Mouse (Mus musculus): ENCODE data around the gene Tfcp2. TPM values are rescaled to one million over a fixed set of nuclear protein-coding genes. Genes with fewer than 3 reads are reported as not detected.

Tfcp2 gene
- polyA plus RNA-seq (2014; fragmentation: Nextera tagmentation; extraction: Ambion mirVana): 28.4 and 29.8 TPM in 2 replicates

DNA sequence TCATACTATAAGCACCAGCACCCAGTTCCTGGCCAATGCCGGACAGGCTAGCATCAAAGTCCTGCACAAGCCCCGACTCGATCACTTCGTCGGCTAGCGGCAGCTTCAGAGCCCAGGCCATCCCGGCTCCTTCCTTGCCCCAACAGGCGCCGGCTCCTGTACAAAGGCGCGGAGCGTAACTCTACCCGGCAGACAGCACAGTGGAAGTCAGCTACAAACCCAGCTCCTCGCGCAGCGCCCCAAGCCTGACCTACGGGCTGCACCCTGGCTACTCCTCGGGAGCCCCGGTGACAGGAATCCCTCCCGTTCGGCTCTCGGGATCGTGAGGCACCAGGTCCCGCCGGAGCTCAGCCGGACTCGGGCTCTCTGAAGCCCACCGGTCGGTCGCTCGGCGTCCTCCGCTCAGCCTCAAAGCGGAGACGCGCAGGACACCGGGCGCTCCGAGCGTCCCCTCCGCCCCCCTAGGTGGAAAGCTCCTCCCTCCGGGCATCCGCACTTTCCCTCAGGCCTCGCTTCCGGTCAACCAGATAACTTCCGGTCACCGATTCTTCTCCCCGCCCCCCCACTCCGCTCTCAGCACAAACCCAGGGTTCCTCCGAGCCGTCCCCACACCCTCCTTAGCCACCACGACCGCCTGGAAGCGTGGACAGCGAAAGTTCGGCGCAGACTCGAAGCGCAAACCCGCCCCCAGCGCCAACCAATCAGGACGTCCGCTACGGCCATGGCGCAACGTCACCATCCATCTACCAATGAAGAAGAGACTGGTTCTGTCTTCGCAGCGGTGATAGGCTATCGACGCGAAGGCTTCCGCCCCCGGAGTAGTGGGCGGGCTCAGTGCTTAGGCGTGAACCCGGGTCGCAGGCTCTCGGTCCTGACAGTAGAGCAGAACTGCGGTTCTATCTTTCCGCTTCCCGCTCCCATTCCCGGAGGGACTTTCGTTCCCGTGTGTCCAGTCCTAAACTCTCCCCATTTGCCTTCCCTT lies at the start of gene Tfcp2:
Gene Tfcp2, minus strand, starts transcription at position 683 of the 982 bp plus-strand sequence.
- peak within 1 kb of the TSS; percentile 96 for H3K27ac ChIP-seq (ENCODE audit: low read depth, low read length)

DNA sequence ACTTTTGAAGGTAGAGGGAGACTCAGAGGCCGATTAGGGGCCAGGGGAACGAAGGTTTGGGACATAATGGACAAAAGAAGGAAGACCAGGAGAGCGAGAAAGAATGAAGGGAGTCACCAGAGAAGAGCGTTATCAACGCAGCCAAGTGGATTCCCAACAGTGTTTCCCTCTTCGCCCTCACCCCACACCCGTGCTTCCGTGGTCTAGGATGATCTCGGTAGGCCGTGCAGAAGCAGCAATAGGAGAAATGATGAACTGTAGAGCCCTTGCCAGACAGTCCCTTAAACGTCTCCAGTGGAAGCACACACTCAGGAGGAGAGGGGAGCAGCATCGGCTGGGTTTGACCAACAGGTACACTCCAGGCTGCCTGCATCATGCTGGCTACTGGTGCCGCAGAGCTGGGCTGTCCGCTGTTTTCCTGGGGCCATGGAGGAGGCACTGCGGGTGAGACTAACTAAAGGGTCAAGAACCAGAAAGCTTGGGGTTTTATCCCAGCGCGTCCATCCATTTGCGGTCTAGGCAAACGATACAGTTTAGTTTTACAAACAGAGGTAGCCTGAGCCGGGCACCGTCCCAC lies 49.0 kb upstream of the Tfcp2 start:
- H3K9ac ChIP-seq (ENCODE audit: low read depth, low read length): no peak overlapping the region
- peak; percentile 19 for DNase-seq (ENCODE audit: low spot score)
- no peak for ATAC-seq (ENCODE audit: low FRiP score)
- H3K36me3 ChIP-seq (ENCODE audit: control insufficient read depth, insufficient read depth, low read length): no peaks in the 10 kb centered on the region
- no peaks in the 10 kb centered on the region for H3K9me3 ChIP-seq (ENCODE audit: control insufficient read depth, low read length)
- peak overlapping the region; percentile 81; the same call in 1 of the 2 replicates for H3K4me2 ChIP-seq (replicated peaks; ENCODE audit: low read depth, low read length)
- no peak overlapping the region for H3K4me3 ChIP-seq (ENCODE audit: low read depth, low read length)
- H3K27me3 ChIP-seq (ENCODE audit: control insufficient read depth, insufficient read depth, low read length): peaks cover 18% of the 10 kb centered on the region
- H3K4me1 ChIP-seq (replicated peaks; ENCODE audit: control insufficient read depth, insufficient read depth, low read length): peaks cover 7% of the 10 kb centered on the region; the same call in 1 of the 2 replicates
- WGBS: 10% methylated on average over 21 of the region's 21 CpGs
- no peak overlapping the region for H3K27ac ChIP-seq (ENCODE audit: low read depth, low read length)

More for the DNA sequence above, at the start of gene Tfcp2:
- Histone ChIP-seq H3K9me3 (ENCODE audit: control insufficient read depth, low read length) (no peaks in the 10 kb centered on the region), H3K4me2 (replicated peaks; ENCODE audit: low read depth, low read length) (peak within 1 kb of the TSS; percentile 78), H3K9ac (ENCODE audit: low read depth, low read length) (peak within 1 kb of the TSS; percentile 89), H3K27me3 (ENCODE audit: control insufficient read depth, insufficient read depth, low read length) (no peaks in the 10 kb centered on the region), H3K36me3 (ENCODE audit: control insufficient read depth, insufficient read depth, low read length) (0 out of 2 replicates have a peak, but pooled peaks cover 2% of the 10 kb centered on the region), H3K4me3 (ENCODE audit: low read depth, low read length) (peak within 1 kb of the TSS; percentile 90), H3K4me1 (replicated peaks; ENCODE audit: control insufficient read depth, insufficient read depth, low read length) (no peaks in the 10 kb centered on the region)
- under 1% methylated on average over 70 of the region's 84 CpGs for WGBS
- peak; percentile 96 for DNase-seq (ENCODE audit: low spot score)
- ATAC-seq (ENCODE audit: low FRiP score): peak; percentile 99

DNA sequence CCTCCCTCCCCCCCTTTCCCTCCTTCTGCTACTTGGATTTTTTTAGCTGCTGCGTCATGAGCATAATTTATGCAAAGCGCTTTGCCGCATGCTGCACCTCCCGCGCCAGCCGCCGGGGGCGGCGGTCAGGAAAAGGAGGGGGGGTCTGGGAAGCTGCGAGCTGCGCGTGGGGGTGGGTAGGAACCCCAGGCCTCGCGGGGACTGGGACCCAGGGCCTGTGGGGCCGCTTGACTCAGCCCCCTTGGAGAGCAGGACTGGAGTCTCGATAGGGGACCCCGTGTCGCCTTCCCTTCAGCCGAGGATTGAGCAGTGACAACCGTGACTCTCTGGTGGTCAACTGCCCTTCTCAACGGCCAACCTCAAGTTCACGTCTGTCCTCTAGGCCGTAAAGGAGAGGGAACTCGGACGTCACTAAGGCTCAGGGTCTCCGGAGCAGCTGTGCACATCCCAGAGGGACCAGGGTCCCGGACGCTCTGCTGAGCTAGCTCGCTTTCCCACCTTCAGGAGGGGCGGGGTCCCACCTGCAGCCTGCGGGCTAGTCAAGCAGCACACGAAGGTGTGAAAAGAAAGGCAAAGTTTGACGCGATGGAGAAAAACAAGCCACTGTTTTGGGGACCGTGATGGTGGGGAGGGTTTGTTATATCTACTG lies 48.4 kb upstream of the Tfcp2 start:
- Histone ChIP-seq H3K27me3 (ENCODE audit: control insufficient read depth, insufficient read depth, low read length) (peaks cover 18% of the 10 kb centered on the region), H3K36me3 (ENCODE audit: control insufficient read depth, insufficient read depth, low read length) (no peaks in the 10 kb centered on the region), H3K4me3 (ENCODE audit: low read depth, low read length) (peak overlapping the region; percentile 77), H3K9ac (ENCODE audit: low read depth, low read length) (peak overlapping the region; percentile 91), H3K4me1 (replicated peaks; ENCODE audit: control insufficient read depth, insufficient read depth, low read length) (peaks cover 7% of the 10 kb centered on the region; the same call in 1 of the 2 replicates), H3K27ac (ENCODE audit: low read depth, low read length) (peak overlapping the region; percentile 70), H3K4me2 (replicated peaks; ENCODE audit: low read depth, low read length) (peak overlapping the region; percentile 81), H3K9me3 (ENCODE audit: control insufficient read depth, low read length) (no peaks in the 10 kb centered on the region)
- ATAC-seq (ENCODE audit: low FRiP score) (peak; percentile 64), DNase-seq (ENCODE audit: low spot score) (peak; percentile 85)
- 1% methylated on average over 35 of the region's 35 CpGs for WGBS

DNA sequence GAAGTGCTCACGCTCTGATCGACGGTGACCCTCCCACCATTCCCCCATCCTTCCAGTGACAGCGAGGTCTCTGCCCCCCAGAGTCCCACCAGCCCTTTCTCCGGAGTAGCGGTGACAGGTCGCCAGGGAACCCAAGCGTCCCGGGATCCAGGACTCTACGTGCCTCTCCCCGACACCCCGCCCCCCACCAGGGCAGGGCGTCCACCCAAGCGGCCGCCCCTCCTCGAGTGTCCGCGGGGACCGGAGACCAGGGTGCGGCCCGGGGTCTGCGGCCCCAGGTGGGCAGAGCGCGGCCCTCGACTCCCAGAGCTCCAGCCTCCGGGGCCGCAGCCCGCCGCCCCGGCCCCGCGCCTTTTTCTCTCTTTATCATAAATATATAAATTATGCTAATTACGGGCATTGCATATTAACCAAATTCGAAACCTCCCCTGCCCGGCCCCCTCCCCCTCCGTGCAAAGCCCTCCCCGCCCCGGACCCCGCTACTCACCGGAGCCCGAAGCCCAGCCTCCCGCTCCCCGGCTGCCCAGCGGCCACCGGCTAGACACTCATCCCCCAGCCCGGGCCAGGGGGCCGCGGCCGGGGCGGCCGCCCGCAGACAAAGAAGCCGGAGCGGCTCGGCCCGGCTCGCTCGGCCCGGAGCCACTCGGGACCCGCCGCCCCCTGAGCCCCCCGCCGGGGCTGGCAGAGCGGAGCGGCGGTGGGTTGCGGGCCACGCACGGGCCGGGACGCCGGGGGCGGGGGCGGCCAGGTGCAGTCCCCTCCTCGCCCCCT lies 47.7 kb upstream of the Tfcp2 start, which contains the start of gene Pou6f1:
Gene Pou6f1, minus strand, starts transcription at position 709 of the 771 bp plus-strand sequence.
- Histone ChIP-seq H3K4me2 (replicated peaks; ENCODE audit: low read depth, low read length) (peak within 1 kb of the TSS; percentile 81), H3K27me3 (ENCODE audit: control insufficient read depth, insufficient read depth, low read length) (peaks cover 18% of the 10 kb centered on the region), H3K27ac (ENCODE audit: low read depth, low read length) (peak within 1 kb of the TSS; percentile 70), H3K4me1 (replicated peaks; ENCODE audit: control insufficient read depth, insufficient read depth, low read length) (peaks cover 5% of the 10 kb centered on the region; the same call in 1 of the 2 replicates), H3K9me3 (ENCODE audit: control insufficient read depth, low read length) (no peaks in the 10 kb centered on the region), H3K36me3 (ENCODE audit: control insufficient read depth, insufficient read depth, low read length) (no peaks in the 10 kb centered on the region), H3K9ac (ENCODE audit: low read depth, low read length) (peak within 1 kb of the TSS; percentile 91), H3K4me3 (ENCODE audit: low read depth, low read length) (peak within 1 kb of the TSS; percentile 77)
- DNase-seq (ENCODE audit: low spot score) (peak; percentile 58), ATAC-seq (ENCODE audit: low FRiP score) (peak; percentile 75)
- under 1% methylated on average over 42 of the region's 76 CpGs for WGBS

DNA sequence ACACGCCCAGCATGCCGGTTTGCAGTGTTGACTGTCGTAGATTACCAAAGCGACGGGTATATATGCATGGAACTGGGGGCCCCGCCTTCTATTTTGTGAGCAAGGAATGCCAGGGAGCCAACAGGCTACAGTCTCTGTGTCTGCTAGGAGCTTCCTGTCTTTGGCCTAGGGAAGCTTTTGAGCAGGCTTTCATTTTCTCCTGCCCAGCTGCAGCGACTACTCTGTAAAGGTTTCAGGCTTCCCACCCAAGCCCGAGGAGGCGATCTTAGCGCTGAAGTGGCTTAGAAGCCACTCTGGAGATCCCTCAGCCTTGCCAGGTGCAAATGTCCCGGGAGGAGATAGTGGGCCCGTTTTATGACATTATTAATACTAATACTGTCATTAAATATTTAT lies 47.1 kb upstream of the Tfcp2 start:
- peak overlapping the region; percentile 77 for H3K4me3 ChIP-seq (ENCODE audit: low read depth, low read length)
- H3K27me3 ChIP-seq (ENCODE audit: control insufficient read depth, insufficient read depth, low read length): peaks cover 18% of the 10 kb centered on the region
- peaks cover 5% of the 10 kb centered on the region; the same call in 1 of the 2 replicates for H3K4me1 ChIP-seq (replicated peaks; ENCODE audit: control insufficient read depth, insufficient read depth, low read length)
- H3K27ac ChIP-seq (ENCODE audit: low read depth, low read length): no peak overlapping the region
- H3K9ac ChIP-seq (ENCODE audit: low read depth, low read length): peak overlapping the region; percentile 91
- ATAC-seq (ENCODE audit: low FRiP score) (no peak; the same call in 1 of the 2 replicates), DNase-seq (ENCODE audit: low spot score) (peak; percentile 58)
- H3K36me3 ChIP-seq (ENCODE audit: control insufficient read depth, insufficient read depth, low read length): no peaks in the 10 kb centered on the region
- H3K9me3 ChIP-seq (ENCODE audit: control insufficient read depth, low read length): no peaks in the 10 kb centered on the region
- peak overlapping the region; percentile 81 for H3K4me2 ChIP-seq (replicated peaks; ENCODE audit: low read depth, low read length)
- WGBS: 2% methylated on average over 12 of the region's 12 CpGs

DNA sequence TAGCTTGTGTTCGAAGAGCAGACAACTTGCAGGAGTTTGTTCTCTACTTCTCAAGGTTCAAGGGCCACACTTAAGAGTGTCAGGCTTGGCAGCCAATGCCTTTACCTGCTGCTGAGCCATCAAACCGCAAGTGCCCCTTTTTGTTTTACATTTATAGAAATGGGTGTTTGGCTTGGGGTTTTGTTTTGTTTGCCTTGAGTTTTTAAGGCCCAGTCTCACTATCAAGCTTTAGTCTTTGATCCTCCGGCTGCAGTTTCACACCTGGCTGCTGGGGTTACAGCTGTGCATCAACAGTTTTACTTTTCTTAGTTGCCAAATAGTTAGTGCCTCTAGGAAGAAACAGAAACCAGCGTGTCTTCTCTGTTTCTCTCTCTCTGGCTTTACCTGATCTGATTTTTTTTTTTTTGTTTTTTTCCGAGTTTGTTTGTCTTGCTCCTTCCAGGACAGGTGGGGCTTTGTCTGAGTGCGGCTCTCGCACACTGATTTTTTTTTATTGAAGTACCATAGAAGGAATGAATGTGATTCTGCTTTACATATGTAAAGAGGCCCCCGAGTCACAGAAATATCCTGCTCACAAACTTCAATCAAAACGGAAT lies 46.6 kb upstream of the Tfcp2 start:
- Histone ChIP-seq H3K27me3 (ENCODE audit: control insufficient read depth, insufficient read depth, low read length) (peaks cover 16% of the 10 kb centered on the region), H3K4me2 (replicated peaks; ENCODE audit: low read depth, low read length) (peak overlapping the region; percentile 81), H3K27ac (ENCODE audit: low read depth, low read length) (no peak overlapping the region), H3K9ac (ENCODE audit: low read depth, low read length) (peak overlapping the region; percentile 91), H3K4me1 (replicated peaks; ENCODE audit: control insufficient read depth, insufficient read depth, low read length) (peaks cover 5% of the 10 kb centered on the region; the same call in 1 of the 2 replicates), H3K36me3 (ENCODE audit: control insufficient read depth, insufficient read depth, low read length) (no peaks in the 10 kb centered on the region), H3K4me3 (ENCODE audit: low read depth, low read length) (peak overlapping the region; percentile 77), H3K9me3 (ENCODE audit: control insufficient read depth, low read length) (no peaks in the 10 kb centered on the region)
- DNase-seq (ENCODE audit: low spot score) (no peak), ATAC-seq (ENCODE audit: low FRiP score) (no peak)
- WGBS: 26% methylated on average over 9 of the region's 9 CpGs

DNA sequence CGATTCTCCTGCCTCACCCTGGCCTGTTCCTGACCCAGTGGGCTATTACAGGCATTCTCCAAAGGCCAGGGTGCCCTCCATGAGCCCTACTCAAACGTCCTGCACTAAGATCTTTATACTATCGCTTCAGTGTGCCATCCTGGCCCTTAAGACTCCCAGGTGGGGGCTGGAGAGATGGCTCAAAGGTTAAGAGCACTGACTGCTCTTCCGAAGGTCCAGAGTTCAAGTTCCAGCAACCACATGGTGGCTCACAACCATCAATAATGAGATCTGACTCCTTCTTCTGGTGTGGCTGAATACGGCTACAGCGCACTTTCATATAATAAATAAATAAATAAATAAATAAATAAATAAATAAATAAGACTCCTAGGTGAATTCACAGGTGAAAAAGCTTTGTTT lies 41.0 kb upstream of the Tfcp2 start:
- ATAC-seq (ENCODE audit: low FRiP score) (no peak), DNase-seq (ENCODE audit: low spot score) (no peak)
- Histone ChIP-seq H3K27ac (ENCODE audit: low read depth, low read length) (no peak overlapping the region), H3K4me2 (replicated peaks; ENCODE audit: low read depth, low read length) (no peak overlapping the region), H3K4me1 (replicated peaks; ENCODE audit: control insufficient read depth, insufficient read depth, low read length) (no peaks in the 10 kb centered on the region), H3K4me3 (ENCODE audit: low read depth, low read length) (no peak overlapping the region), H3K9ac (ENCODE audit: low read depth, low read length) (no peak overlapping the region), H3K9me3 (ENCODE audit: control insufficient read depth, low read length) (no peaks in the 10 kb centered on the region), H3K36me3 (ENCODE audit: control insufficient read depth, insufficient read depth, low read length) (no peaks in the 10 kb centered on the region), H3K27me3 (ENCODE audit: control insufficient read depth, insufficient read depth, low read length) (no peaks in the 10 kb centered on the region)
- 87% methylated on average over 6 of the region's 6 CpGs for WGBS

All from hindbrain, embryonic 11.5 days (tissue).